Mouse (Mus musculus): Measurements from ENCODE around the gene Rnf121.

DNA sequence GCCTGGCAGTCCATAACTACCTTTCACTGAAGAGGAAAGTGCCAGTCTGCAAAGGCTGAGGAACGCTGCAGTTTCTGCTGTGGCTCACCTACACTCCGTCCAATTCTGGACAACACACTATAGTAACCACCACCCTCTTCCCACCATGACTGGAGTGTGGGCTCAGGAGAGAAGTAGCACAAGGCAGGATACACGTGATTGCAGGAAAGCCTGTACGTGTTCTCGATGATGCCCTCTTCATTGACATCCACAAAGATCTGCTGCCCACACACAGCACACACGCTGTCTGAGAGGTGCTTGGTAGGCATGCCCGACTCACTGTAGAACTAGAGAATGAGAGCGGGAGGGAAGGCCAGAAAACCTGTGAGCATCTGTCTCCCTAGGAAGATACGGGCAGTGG is 41.4 kb downstream of the Rnf121 start:
- TF ChIP-seq POLR2A (IDR thresholded peaks at IDR 0.05; ENCODE audit: borderline replicate concordance, extremely low read depth, low read depth, low read length), result no peak
- no peak for TF ChIP-seq CTCF (IDR thresholded peaks at IDR 0.05; ENCODE audit: insufficient read depth, low read length)

Data from lung, adult 2 months (tissue).